Mouse (Mus musculus) layer of hippocampus, adult 2 months (tissue): ENCODE measurements around the gene Syna. TPM values are rescaled to one million over a fixed set of nuclear protein-coding genes. Genes with fewer than 3 reads are reported as not detected.

Source experiments
- DNase-seq, 2 experiments: peaks; one replicate each; pipeline ENCODE4 v3.0.0; 2022; ENCODE audit warnings: low spot score in 2 of 2
- H3K27ac ChIP-seq: fragments of 200-600 bp; 2 replicates; pipeline ENCODE4 v1.8.1; 2022
- H3K4me3 ChIP-seq: fragments of 200-600 bp; 2 replicates; pipeline ENCODE4 v1.8.1; 2022; ENCODE audit warnings: mild to moderate bottlenecking
- CTCF ChIP-seq: fragments of 200-600 bp; conservative IDR thresholded peaks from 2 replicates; pipeline ENCODE4 v1.8.1; 2022; ENCODE audit warnings: antibody characterized with exemption, mild to moderate bottlenecking, moderate library complexity
- total RNA-seq, 2 experiments: library from RNA; stranded (reverse); gene quantifications; 2 replicates each; pipeline ENCODE4 v1.2.3; 2021

Gene Syna
- total RNA-seq, 2 experiments from 2014 or later, result 5.4 to 6.8 TPM

DNA sequence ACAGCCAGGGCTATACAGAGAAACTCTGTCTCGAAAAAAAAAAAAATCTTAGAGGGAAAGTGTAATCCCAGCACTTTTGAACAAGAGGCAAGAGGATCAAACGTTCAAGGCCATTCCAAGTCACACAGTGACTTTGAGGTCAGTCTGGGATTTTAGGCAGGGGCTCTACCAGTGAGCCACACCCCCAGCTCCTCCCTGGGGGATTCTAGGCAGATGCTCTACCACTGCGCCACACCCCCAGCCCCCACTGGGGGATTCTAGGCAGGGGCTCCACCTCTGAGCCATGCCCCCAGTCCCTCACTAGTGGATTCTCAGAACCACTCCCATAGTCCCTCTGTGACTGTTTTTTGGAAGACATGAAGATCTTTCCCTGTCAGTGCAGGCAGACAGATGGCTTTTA, 19.2 kb upstream of the Syna start:
- TF ChIP-seq CTCF, result no peak
- DNase-seq, result no peak
- Histone ChIP-seq H3K27ac (no peak overlapping the region), H3K4me3 (no peak overlapping the region)

DNA sequence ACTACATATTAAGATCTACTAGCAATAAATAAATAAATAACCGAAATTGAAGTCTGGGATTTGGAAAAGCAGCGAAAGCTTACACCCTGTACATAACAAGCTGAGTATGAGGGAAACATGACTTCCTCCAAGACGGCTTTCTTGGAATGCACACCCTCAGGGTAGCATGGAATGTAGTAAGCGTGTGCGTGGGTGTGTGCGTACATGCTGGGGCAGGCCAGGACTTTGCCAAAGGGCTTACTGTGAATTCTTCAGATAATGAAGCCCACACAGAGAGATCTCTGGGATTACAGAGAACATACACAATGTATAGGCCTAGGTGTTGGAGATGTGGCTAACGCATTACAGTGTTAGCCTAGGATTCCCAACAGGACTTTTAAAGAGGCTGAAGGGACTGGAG, 17.6 kb upstream of the Syna start:
- Histone ChIP-seq H3K27ac (no peak overlapping the region), H3K4me3 (no peak overlapping the region)
- no peak for TF ChIP-seq CTCF
- no peak for DNase-seq

DNA sequence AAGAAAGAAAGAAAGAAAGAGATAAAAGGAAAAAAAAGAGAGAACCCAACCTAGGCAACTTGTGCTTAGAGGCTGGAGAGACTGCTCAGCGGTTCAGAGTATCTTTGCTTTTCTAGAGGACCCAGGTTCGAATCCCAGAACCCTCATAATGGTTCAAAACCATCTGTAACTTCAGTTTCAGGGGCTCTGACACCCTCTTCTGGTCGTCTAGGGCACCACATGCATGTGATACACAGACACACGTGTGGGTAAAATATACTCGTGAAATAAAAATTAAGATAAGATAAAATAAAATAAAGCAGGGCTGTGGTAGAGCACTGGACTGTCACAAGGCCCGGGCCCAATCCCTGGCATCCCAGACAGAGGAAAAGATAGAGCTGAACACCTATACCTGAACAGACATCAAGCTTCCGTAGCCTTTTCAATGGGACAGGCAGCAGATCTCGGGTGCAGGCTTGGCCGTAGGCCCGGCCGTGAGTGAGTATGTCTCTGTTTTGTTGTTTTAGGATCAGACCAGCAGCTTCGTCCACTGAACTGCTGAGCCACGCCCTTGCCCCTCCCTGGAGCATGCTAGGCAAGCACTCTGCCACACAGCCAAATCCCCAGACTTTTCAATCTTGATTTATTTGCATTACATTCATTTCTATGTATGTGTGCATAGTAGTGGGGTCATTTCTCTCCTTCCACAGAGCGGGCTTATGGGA, 16.7 kb upstream of the Syna start:
- TF ChIP-seq CTCF, result peak; percentile 46
- no peak overlapping the region for H3K27ac ChIP-seq
- no peak overlapping the region for H3K4me3 ChIP-seq
- no peak for DNase-seq

DNA sequence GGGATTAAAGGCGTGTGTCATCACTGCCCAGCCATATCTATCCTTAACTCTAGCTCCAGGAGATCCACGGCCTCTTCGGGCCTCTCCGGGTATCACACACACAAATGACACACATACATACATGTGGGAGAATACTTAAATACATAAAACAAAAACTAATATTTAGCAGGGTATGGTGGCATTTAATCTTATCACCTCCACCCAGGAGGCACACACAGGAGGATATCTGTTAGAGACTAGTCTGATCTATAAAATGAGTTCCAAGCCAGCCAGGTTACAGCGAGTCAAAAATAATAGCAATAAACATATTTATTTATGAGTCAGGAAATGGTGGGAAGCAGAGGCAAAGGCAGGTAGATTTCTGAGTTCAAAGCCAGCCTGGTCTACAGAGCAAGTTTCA, 15.9 kb upstream of the Syna start:
- Histone ChIP-seq H3K4me3 (no peak overlapping the region), H3K27ac (no peak overlapping the region)
- no peak for DNase-seq
- no peak for TF ChIP-seq CTCF

DNA sequence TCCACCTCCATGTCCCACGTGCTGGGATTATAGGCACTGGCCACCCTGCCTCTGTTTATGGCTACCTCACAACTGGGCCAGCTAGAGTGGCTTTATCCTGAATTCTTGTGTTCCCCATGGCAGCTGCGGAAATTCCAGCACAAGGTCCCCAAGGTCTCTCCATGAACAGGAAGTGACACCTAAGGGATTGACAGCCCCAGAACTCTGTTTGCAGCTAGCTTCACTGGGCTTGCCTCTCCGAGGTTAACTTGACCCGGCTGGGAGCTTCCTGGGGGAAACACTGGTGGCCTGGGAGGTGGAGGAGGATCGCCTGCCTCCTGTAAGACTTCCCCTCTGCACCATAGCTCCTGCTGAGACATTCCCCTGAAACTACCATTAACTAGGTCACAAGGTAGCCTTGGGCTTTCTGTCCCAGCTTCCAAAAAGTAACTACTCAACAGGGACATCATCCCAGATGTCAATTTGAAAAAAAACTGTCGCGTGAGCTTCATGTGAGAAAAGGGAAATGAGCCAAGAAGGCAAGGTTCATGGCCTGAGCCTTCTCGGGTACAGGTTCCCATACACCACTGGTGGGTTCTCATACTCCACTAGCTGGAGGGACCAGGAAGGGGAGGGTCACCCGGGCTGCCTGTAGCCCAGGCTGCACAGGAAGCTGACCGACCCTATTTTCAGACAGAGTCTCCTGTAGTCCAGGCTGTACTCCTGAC, 12.7 kb upstream of the Syna start:
- TF ChIP-seq CTCF, result no peak
- Histone ChIP-seq H3K4me3 (peak overlapping the region; percentile 55; the same call in 1 of the 2 replicates), H3K27ac (peak overlapping the region; percentile 84; the same call in 1 of the 2 replicates)
- DNase-seq, result no peak

DNA sequence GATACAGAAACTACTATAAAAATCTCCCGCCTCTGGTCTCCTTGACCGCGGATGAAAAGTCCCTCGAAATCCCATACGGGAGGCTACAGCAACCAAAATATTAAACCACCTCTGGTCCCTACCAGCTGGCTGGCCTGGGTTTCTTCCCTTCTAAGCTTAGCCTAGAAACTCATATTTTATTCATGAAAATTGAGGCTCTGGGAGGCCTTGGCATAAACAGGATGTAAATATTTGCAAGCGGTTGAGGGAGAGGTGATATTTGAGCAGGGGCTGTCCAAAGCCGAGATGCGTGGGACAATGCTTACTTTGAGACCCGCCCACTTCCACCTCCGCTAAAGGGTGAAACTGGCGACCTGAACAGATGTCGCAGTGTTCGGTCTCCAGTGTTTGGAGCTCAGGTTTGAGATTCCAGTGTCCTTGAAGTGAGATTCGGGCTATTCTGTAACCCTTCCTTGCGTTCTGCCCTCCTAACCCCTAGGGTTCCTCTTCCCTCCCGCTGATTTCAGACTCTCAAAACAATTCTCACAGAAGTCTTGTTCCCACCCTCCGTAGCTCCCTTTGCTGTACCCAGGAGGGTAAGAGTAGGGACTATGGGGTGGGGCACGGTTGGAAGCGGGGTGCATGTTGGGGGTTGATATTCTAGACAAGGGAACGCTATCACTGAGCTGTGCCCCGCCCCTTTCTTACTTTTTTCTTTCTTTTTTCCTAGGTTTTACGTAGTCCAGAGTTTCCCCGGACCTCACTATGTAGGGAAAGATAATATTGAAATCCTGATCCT, 11.9 kb upstream of the Syna start:
- DNase-seq, result peak in 1 of 2 experiments; percentile 53
- peak overlapping the region; percentile 84 for H3K27ac ChIP-seq
- H3K4me3 ChIP-seq, result peak overlapping the region; percentile 55
- TF ChIP-seq CTCF, result no peak

DNA sequence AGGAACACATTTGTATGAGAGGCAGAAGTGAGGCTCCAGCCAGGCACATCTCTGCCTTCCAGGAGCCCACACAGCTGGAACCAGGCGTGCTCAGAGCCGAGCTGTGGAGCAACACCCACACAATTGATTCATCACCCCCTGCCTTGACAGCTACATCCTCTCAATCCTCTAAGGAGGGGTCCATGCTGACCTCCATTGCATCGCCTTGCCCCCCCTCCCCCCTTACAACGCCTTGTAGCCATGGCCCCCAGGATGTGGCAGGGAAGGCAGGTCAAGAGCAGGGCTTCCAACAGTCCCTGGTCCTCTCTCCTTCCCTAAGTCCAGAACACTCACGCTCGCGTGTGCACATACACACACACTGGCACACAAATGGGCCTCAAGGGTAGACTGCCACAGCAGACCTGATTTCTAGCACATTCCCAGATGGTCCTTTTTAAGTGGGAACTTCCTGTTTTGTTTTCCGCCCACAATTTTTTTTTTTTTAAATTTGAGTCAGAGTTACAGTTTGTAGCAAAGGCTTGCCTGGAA, 9.1 kb upstream of the Syna start:
- Histone ChIP-seq H3K27ac (peak overlapping the region; percentile 64), H3K4me3 (no peak overlapping the region)
- DNase-seq, result no peak
- no peak for TF ChIP-seq CTCF

DNA sequence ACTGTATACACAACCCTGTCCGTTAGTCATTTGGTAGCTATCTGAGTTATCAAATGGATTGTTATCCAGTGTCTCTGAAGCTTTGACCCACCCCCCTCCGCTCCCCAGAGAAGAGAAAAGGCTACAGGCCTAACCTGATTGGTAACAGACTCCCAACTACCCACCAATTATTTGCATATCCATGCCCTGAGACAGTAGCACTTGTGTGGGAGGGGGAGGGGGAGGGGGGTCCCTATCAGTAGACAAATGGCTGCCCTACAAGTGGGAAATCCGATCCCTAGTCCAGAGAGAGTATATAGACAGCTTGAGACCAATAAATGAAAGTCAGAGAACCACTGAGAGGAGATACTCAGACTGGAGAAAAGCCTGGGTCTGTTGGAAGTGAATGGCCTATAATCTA, 8.1 kb upstream of the Syna start:
- Histone ChIP-seq H3K27ac (no peak overlapping the region), H3K4me3 (no peak overlapping the region)
- no peak for DNase-seq
- no peak for TF ChIP-seq CTCF

DNA sequence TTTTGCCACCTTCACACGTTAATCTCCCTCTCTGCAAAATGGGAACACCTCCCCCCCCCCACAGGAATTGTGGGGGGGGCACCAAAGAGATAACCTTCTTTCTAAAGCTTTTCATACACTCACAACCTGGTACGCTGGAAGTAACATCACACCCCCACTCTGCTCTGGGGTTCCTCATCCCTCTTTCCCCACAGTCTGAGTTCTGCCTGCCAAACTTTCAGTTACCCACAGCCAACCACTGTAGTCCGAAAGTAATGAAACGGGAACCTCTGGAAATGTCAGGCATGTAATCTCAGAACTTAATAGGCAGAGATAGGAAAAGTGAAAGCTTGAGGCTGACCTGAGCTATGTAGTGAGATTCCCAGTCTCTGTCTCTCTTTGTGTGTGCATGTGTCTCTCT, 7.5 kb upstream of the Syna start:
- Histone ChIP-seq H3K4me3 (no peak overlapping the region), H3K27ac (no peak overlapping the region)
- DNase-seq, result no peak
- no peak for TF ChIP-seq CTCF

DNA sequence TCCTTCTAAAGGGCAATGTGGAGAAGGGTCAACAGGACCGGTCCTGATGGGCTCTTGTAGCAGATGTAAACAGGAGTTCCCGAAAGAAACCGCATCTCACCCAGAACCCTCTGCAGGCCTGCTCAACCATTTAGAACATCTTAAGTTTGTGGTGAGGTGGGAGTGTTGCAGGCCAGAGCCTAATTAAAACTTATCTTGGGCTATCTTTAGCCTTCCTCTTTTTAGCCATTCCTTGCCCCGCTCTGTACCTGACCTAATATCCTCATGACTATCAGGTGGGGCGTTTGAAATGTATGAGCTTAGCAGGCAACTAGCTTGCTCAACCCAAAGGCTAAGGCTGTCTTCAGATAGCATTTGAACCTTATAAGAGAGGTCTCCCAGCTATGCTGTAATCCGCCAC, 5.7 kb upstream of the Syna start:
- Histone ChIP-seq H3K4me3 (no peak overlapping the region), H3K27ac (no peak overlapping the region)
- TF ChIP-seq CTCF, result no peak
- DNase-seq, result no peak

DNA sequence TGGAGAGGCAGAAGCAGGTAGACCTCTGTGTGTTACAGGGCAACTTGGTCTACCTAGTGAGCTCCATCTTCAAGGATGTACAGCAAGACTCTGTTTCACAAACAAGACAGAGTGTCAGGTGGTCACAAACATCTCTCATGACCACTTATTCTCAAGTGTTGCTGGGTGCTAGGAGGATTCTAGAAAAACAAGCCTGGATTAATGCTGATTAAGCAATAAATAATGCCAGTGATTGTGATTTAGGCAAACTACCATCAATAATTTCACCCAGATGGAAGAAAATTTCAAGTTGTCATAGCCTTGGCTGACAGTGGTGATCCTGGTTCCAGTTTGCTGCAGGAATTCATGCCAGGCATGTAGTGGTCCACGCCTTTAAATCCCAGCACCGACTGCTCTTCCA, 4.3 kb upstream of the Syna start:
- no peak for TF ChIP-seq CTCF
- no peak for DNase-seq
- no peak overlapping the region for H3K27ac ChIP-seq
- H3K4me3 ChIP-seq, result no peak overlapping the region

DNA sequence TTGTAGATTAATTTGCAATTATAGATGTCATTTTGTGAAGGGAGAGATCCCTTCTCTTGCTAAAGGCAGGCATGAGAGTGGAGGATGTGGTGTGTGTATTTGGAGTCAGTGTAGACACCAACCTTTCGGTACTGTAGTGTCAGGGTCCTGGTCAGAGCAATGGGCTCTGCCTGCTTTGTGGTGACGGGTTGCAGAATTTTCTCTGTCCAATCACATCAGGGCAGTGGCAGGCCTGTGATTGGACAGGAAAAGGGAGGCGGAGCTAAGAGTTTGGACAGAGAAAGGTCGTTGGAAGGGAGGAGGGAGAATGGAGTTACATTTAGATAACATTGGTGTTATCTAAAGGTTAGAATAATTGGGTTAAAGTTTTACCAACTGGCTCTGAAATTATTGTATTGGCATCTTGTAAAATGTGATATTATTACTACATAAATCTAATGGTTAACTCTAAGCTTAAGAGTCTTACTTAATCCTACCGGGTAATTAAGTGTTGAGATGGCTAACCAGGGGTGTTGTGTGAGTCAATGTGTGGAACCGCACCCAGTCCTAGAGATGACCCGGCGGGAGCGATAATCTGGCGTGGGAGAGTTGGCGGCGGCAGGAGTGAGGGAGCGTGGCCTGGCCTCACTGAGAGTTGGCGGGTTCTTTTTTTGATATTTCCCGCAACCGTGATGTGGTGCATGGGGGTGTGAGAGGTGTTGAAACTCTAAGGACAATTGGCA, 640 bp upstream of the Syna start:
- TF ChIP-seq CTCF, result no peak

More for the DNA sequence above, 640 bp upstream of the Syna start:
- Histone ChIP-seq H3K4me3 (no peak overlapping the region), H3K27ac (no peak overlapping the region)
- DNase-seq, result no peak
